25 mouse cellular contexts compared by ENCODE assay signal in genomic region chr6:98107123-98107522, GRCm38 (mm10).
DNase-seq lines count a peak whose midpoint lies in the region; ATAC-seq lines count a peak whose summit lies in the region.
"Had no signal": no experiment of that assay in that cellular context is flagged by ENCODE, and none has a peak within 500 bp of the region (broad histone marks: within the 10 kb centered on the region; RNA-seq: fewer than 3 reads in every experiment).

No protein-coding gene starts in this region.

- peak; percentile 43 for DNase-seq in embryonic facial prominence, embryonic 14.5 days (ENCODE audit: low spot score)
- DNase-seq in embryonic facial prominence, embryonic 10.5 days (ENCODE audit: low spot score) = no peak
- DNase-seq in limb, embryonic 10.5 days (ENCODE audit: low spot score) = no peak
- DNase-seq in thymus, postnatal 14 days = peak; percentile 35
- DNase-seq in thymus, postnatal 4 days = no peak
- DNase-seq in gastrocnemius, postnatal 4 days (ENCODE audit: low spot score in 2 of 2) = no peak
- DNase-seq: adrenal gland, postnatal 36 days; cerebellum, adult 11 months; cerebellum, adult 9-11 months; heart, postnatal 4 days; kidney, postnatal 4 days; liver, postnatal 0 days; right cerebral cortex, postnatal 14 days; spleen, adult 18-20 months had no signal

- no peaks in the 10 kb centered on the region; the same call in 1 of the 2 replicates for H3K27me3 ChIP-seq in embryonic facial prominence, embryonic 14.5 days (replicated peaks; ENCODE audit: control insufficient read depth, insufficient read depth, low read length)
- no peaks in the 10 kb centered on the region for H3K27me3 ChIP-seq in embryonic facial prominence, embryonic 10.5 days (replicated peaks; ENCODE audit: low read depth, poor library complexity, severe bottlenecking)
- H3K27me3 ChIP-seq in limb, embryonic 12.5 days = no peaks in the 10 kb centered on the region; the same call in 1 of the 2 replicates
- H3K27me3 ChIP-seq in limb, embryonic 10.5 days (ENCODE audit: low read depth, poor library complexity, severe bottlenecking) = no peaks in the 10 kb centered on the region

- 39% methylated on average over 5 of the region's 5 CpGs for WGBS in embryonic facial prominence, embryonic 14.5 days
- WGBS in embryonic facial prominence, embryonic 10.5 days = 51% methylated on average over 5 of the region's 5 CpGs
- 20% methylated on average over 5 of the region's 5 CpGs for WGBS in limb, embryonic 12.5 days
- 41% methylated on average over 5 of the region's 5 CpGs for WGBS in limb, embryonic 10.5 days

- H3K9me3 ChIP-seq in embryonic facial prominence, embryonic 14.5 days (ENCODE audit: control insufficient read depth, low read length) = no peaks in the 10 kb centered on the region
- no peaks in the 10 kb centered on the region for H3K9me3 ChIP-seq in embryonic facial prominence, embryonic 10.5 days
- H3K9me3 ChIP-seq in limb, embryonic 12.5 days = no peaks in the 10 kb centered on the region
- H3K9me3 ChIP-seq in limb, embryonic 10.5 days (replicated peaks) = no peaks in the 10 kb centered on the region
- H3K9me3 ChIP-seq: embryonic facial prominence, embryonic 15.5 days; heart, embryonic 10.5 days; hindbrain, embryonic 15.5 days; midbrain, embryonic 10.5 days; neural tube, embryonic 15.5 days had no signal

- 0 out of 2 replicates have a peak, but pooled peaks have one; percentile 6 for ATAC-seq in embryonic facial prominence, embryonic 14.5 days (ENCODE audit: low read depth)
- ATAC-seq in limb, embryonic 12.5 days (ENCODE audit: insufficient number of reproducible peaks, insufficient read depth, low FRiP score, low TSS enrichment, low read depth) = peak; percentile 37; the same call in 1 of the 2 replicates
- ATAC-seq: CD4-positive, CD25-positive, alpha-beta regulatory T cell, adult 4 months; intestine, embryonic 16.5 days; liver, postnatal 0 days; lung, postnatal 0 days had no signal

- H3K4me3 ChIP-seq in embryonic facial prominence, embryonic 14.5 days (ENCODE audit: low read depth, low read length) = no peak overlapping the region
- H3K4me3 ChIP-seq in embryonic facial prominence, embryonic 10.5 days = no peak overlapping the region
- no peak overlapping the region for H3K4me3 ChIP-seq in limb, embryonic 12.5 days (replicated peaks)
- H3K4me3 ChIP-seq in limb, embryonic 10.5 days = no peak overlapping the region
- H3K4me3 ChIP-seq: embryonic facial prominence, embryonic 15.5 days; heart, embryonic 10.5 days; hindbrain, embryonic 15.5 days; midbrain, embryonic 10.5 days; neural tube, embryonic 15.5 days had no signal

- H3K36me3 ChIP-seq in embryonic facial prominence, embryonic 14.5 days (ENCODE audit: control insufficient read depth, insufficient read depth, low read length) = no peaks in the 10 kb centered on the region
- no peaks in the 10 kb centered on the region for H3K36me3 ChIP-seq in embryonic facial prominence, embryonic 10.5 days (replicated peaks)
- no peaks in the 10 kb centered on the region for H3K36me3 ChIP-seq in limb, embryonic 12.5 days
- H3K36me3 ChIP-seq in limb, embryonic 10.5 days = no peaks in the 10 kb centered on the region
- H3K36me3 ChIP-seq: embryonic facial prominence, embryonic 15.5 days; heart, embryonic 10.5 days; hindbrain, embryonic 15.5 days; midbrain, embryonic 10.5 days; neural tube, embryonic 15.5 days had no signal

- H3K9ac ChIP-seq in embryonic facial prominence, embryonic 14.5 days (ENCODE audit: low read depth, low read length) = no peak overlapping the region
- H3K9ac ChIP-seq in limb, embryonic 12.5 days (replicated peaks) = no peak overlapping the region
- H3K9ac ChIP-seq: embryonic facial prominence, embryonic 15.5 days; hindbrain, embryonic 15.5 days; liver, postnatal 0 days; neural tube, embryonic 15.5 days had no signal

- H3K4me1 ChIP-seq in embryonic facial prominence, embryonic 14.5 days (ENCODE audit: control insufficient read depth, insufficient read depth, low read length) = no peaks in the 10 kb centered on the region
- peaks cover 17% of the 10 kb centered on the region for H3K4me1 ChIP-seq in embryonic facial prominence, embryonic 10.5 days
- peaks cover 26% of the 10 kb centered on the region for H3K4me1 ChIP-seq in limb, embryonic 12.5 days (replicated peaks)
- H3K4me1 ChIP-seq in limb, embryonic 10.5 days = peaks cover 22% of the 10 kb centered on the region
- H3K4me1 ChIP-seq: embryonic facial prominence, embryonic 15.5 days; heart, embryonic 10.5 days had no signal

- no peak overlapping the region for H3K4me2 ChIP-seq in embryonic facial prominence, embryonic 14.5 days (ENCODE audit: low read depth, low read length)
- no peak overlapping the region for H3K4me2 ChIP-seq in limb, embryonic 12.5 days
- H3K4me2 ChIP-seq: embryonic facial prominence, embryonic 15.5 days; hindbrain, embryonic 15.5 days; liver, embryonic 11.5 days; neural tube, embryonic 15.5 days had no signal

- H3K27ac ChIP-seq in embryonic facial prominence, embryonic 14.5 days (replicated peaks; ENCODE audit: low read depth, low read length) = no peak overlapping the region
- no peak overlapping the region for H3K27ac ChIP-seq in embryonic facial prominence, embryonic 10.5 days (replicated peaks)
- 0 out of 2 replicates have a peak overlapping the region, but pooled peaks have one; percentile 42 for H3K27ac ChIP-seq in limb, embryonic 12.5 days
- H3K27ac ChIP-seq in limb, embryonic 10.5 days = no peak overlapping the region
- H3K27ac ChIP-seq: embryonic facial prominence, embryonic 15.5 days; heart, embryonic 10.5 days; hindbrain, embryonic 15.5 days; macrophage; midbrain, embryonic 10.5 days; neural tube, embryonic 15.5 days had no signal

Comparison
In these comparisons a context has a peak if more than half of its experiments do, and no peak if none do; other contexts are left out.
1. DNase-seq: peak in embryonic facial prominence, embryonic 14.5 days (single experiment) and thymus, postnatal 14 days (single experiment); none in embryonic facial prominence, embryonic 10.5 days (single experiment), limb, embryonic 10.5 days (single experiment), thymus, postnatal 4 days (single experiment) and gastrocnemius, postnatal 4 days (0 of 2).